Mouse (Mus musculus) heart, embryonic 16.5 days (tissue): ENCODE measurements around the gene Gng12. TPM values are rescaled to one million over a fixed set of nuclear protein-coding genes. Genes with fewer than 3 reads are reported as not detected.

Experiments
- ATAC-seq: fragments of 200-750 bp; cut with Nextera tagmentation; replicated peaks from 2 replicates; pipeline ENCODE4 v1.8.0; 2017; ENCODE audit warnings: moderate number of reproducible peaks; ENCODE audit not compliant: insufficient read depth, low FRiP score; ENCODE audit errors: extremely low read depth
- H3K27ac ChIP-seq: fragments of 300-500 bp; sonication (generic); 2 replicates; pipeline ENCODE4 v1.5.1; 2014; ENCODE audit warnings: mild to moderate bottlenecking, low read length, control low read depth, moderate library complexity
- H3K27me3 ChIP-seq: fragments of 300-500 bp; sonication (generic); 2 replicates; pipeline ENCODE4 v1.6.1; 2014; ENCODE audit warnings: low read length, mixed read lengths; ENCODE audit not compliant: control insufficient read depth, insufficient read depth
- H3K36me3 ChIP-seq: fragments of 300-500 bp; sonication (generic); 2 replicates; pipeline ENCODE4 v1.6.1; 2014; ENCODE audit not compliant: control insufficient read depth, insufficient read depth
- H3K4me1 ChIP-seq: fragments of 300-500 bp; sonication (generic); 2 replicates; pipeline ENCODE4 v1.6.1; 2014; ENCODE audit warnings: low read length, mixed read lengths; ENCODE audit not compliant: control insufficient read depth, insufficient read depth
- H3K4me2 ChIP-seq: fragments of 300-500 bp; sonication (generic); 2 replicates; pipeline ENCODE4 v1.6.1; 2014; ENCODE audit warnings: low read depth, mild to moderate bottlenecking, control low read depth, low read length
- H3K4me3 ChIP-seq: fragments of 300-500 bp; sonication (generic); 2 replicates; pipeline ENCODE4 v1.5.1; 2014; ENCODE audit warnings: mild to moderate bottlenecking, control low read depth, low read length
- H3K9ac ChIP-seq: fragments of 300-500 bp; sonication (generic); 2 replicates; pipeline ENCODE4 v1.6.1; 2014; ENCODE audit warnings: low read length, control low read depth
- H3K9me3 ChIP-seq: fragments of 300-500 bp; sonication (generic); replicated peaks from 2 replicates; pipeline ENCODE4 v1.6.1; 2016; ENCODE audit warnings: low read length; ENCODE audit not compliant: control insufficient read depth
- WGBS: fragments of 180-500 bp; shearing (Covaris S2); extraction: QIAGEN DNeasy Blood & Tissue Kit; methylation state at CpG from one replicate; pipeline ENCODE4 v1.1.7; 2014; 5-methylcytosine and 5-hydroxymethylcytosine counted together
- polyA plus RNA-seq: library from polyadenylated mRNA; unstranded; fragments of >200 nt; fragmentation: Nextera tagmentation; extraction: Ambion mirVana; gene quantifications from 2 replicates; pipeline ENCODE4 v1.2.1, GENCODE M21; 2015

Gene Gng12
- polyA plus RNA-seq, 1 experiment from 2014 or later = 54.5 TPM

- Histone ChIP-seq H3K9ac (no peak overlapping the region), H3K27ac (no peak overlapping the region), H3K36me3 (no peaks in the 10 kb centered on the region), H3K4me1 (peaks cover 23% of the 10 kb centered on the region), H3K4me2 (no peak overlapping the region), H3K4me3 (no peak overlapping the region), H3K27me3 (no peaks in the 10 kb centered on the region), H3K9me3 (no peaks in the 10 kb centered on the region)
- 78% methylated on average over 12 of the region's 12 CpGs for WGBS
- ATAC-seq = no peak
Observed at GRCm38 (mm10) chr6:66944190-66945003, 48.2 kb downstream of the Gng12 start.

- H3K4me2 ChIP-seq = no peak overlapping the region
- no peak overlapping the region for H3K27ac ChIP-seq
- H3K36me3 ChIP-seq = no peaks in the 10 kb centered on the region
- WGBS = 68% methylated on average over 5 of the region's 5 CpGs
- no peaks in the 10 kb centered on the region for H3K9me3 ChIP-seq
- H3K9ac ChIP-seq = no peak overlapping the region
- ATAC-seq = no peak
- H3K4me3 ChIP-seq = no peak overlapping the region
- no peaks in the 10 kb centered on the region for H3K27me3 ChIP-seq
- peaks cover 23% of the 10 kb centered on the region for H3K4me1 ChIP-seq
Observed at GRCm38 (mm10) chr6:66945004-66945356, 48.8 kb downstream of the Gng12 start.

- Histone ChIP-seq H3K4me1 (peaks cover 5% of the 10 kb centered on the region; the same call in 1 of the 2 replicates), H3K27me3 (no peaks in the 10 kb centered on the region), H3K4me3 (no peak overlapping the region), H3K36me3 (no peaks in the 10 kb centered on the region), H3K9me3 (no peaks in the 10 kb centered on the region), H3K4me2 (no peak overlapping the region), H3K9ac (no peak overlapping the region), H3K27ac (no peak overlapping the region)
- no peak for ATAC-seq
- 92% methylated on average over 3 of the region's 3 CpGs for WGBS
Observed at GRCm38 (mm10) chr6:66948111-66948510, 51.9 kb downstream of the Gng12 start.

GRCm38 (mm10) chr6:66948848-66949247 lies 52.7 kb downstream of the Gng12 start:
- no peak overlapping the region for H3K9ac ChIP-seq
- peaks cover 2% of the 10 kb centered on the region for H3K4me1 ChIP-seq
- no peak overlapping the region for H3K4me3 ChIP-seq
- no peaks in the 10 kb centered on the region for H3K36me3 ChIP-seq
- WGBS = 34% methylated on average over 3 of the region's 3 CpGs
- no peak for ATAC-seq
- H3K27me3 ChIP-seq = no peaks in the 10 kb centered on the region
- no peak overlapping the region for H3K27ac ChIP-seq
- no peak overlapping the region for H3K4me2 ChIP-seq
- H3K9me3 ChIP-seq = no peaks in the 10 kb centered on the region

- Histone ChIP-seq H3K36me3 (no peaks in the 10 kb centered on the region), H3K9ac (no peak overlapping the region), H3K9me3 (no peaks in the 10 kb centered on the region), H3K4me2 (no peak overlapping the region), H3K27me3 (no peaks in the 10 kb centered on the region), H3K27ac (no peak overlapping the region), H3K4me1 (peaks cover 6% of the 10 kb centered on the region), H3K4me3 (no peak overlapping the region)
- WGBS = 65% methylated on average over 5 of the region's 5 CpGs
- ATAC-seq = no peak
Observed at GRCm38 (mm10) chr6:66951726-66952418, 55.7 kb downstream of the Gng12 start.

GRCm38 (mm10) chr6:66953951-66954519 lies 57.8 kb downstream of the Gng12 start:
- ATAC-seq = 0 out of 2 replicates have a peak, but pooled peaks have one; percentile 62
- 50% methylated on average over 11 of the region's 11 CpGs for WGBS

GRCm38 (mm10) chr6:66955089-66955657 lies 59.0 kb downstream of the Gng12 start:
- H3K9me3 ChIP-seq = no peaks in the 10 kb centered on the region
- H3K4me2 ChIP-seq = no peak overlapping the region
- H3K27me3 ChIP-seq = no peaks in the 10 kb centered on the region
- H3K4me1 ChIP-seq = peaks cover 8% of the 10 kb centered on the region
- H3K4me3 ChIP-seq = no peak overlapping the region
- no peak overlapping the region for H3K27ac ChIP-seq
- H3K9ac ChIP-seq = no peak overlapping the region
- H3K36me3 ChIP-seq = no peaks in the 10 kb centered on the region
- no peak for ATAC-seq
- 83% methylated on average over 11 of the region's 11 CpGs for WGBS

More at GRCm38 (mm10) chr6:66953951-66954519, 57.8 kb downstream of the Gng12 start:
- peak overlapping the region; percentile 12; the same call in 1 of the 2 replicates for H3K4me2 ChIP-seq
- no peak overlapping the region for H3K9ac ChIP-seq
- no peaks in the 10 kb centered on the region for H3K36me3 ChIP-seq
- H3K4me1 ChIP-seq = peaks cover 6% of the 10 kb centered on the region
- H3K9me3 ChIP-seq = no peaks in the 10 kb centered on the region
- H3K27ac ChIP-seq = no peak overlapping the region
- H3K27me3 ChIP-seq = no peaks in the 10 kb centered on the region
- no peak overlapping the region for H3K4me3 ChIP-seq

- Histone ChIP-seq H3K4me3 (no peak overlapping the region), H3K4me2 (no peak overlapping the region), H3K27ac (no peak overlapping the region), H3K36me3 (no peaks in the 10 kb centered on the region), H3K9me3 (no peaks in the 10 kb centered on the region), H3K27me3 (no peaks in the 10 kb centered on the region), H3K9ac (no peak overlapping the region), H3K4me1 (peaks cover 15% of the 10 kb centered on the region)
- no peak for ATAC-seq
- 93% methylated on average over 5 of the region's 5 CpGs for WGBS
Observed at GRCm38 (mm10) chr6:66958466-66959235, 62.5 kb downstream of the Gng12 start.
